Mouse (Mus musculus) embryonic facial prominence, embryonic 13.5 days (tissue): Measurements from ENCODE around the gene Tas2r124. TPM values are rescaled to one million over a fixed set of nuclear protein-coding genes. Genes with fewer than 3 reads are reported as not detected.

Experiments
- ATAC-seq: fragments of 200-750 bp; cut with Nextera tagmentation; 2 replicates; pipeline ENCODE4 v1.8.0; 2017; ENCODE audit warnings: low read depth; ENCODE audit not compliant: insufficient number of reproducible peaks, insufficient read depth, low FRiP score, low TSS enrichment
- H3K27ac ChIP-seq: fragments of 300-500 bp; sonication (generic); 2 replicates; pipeline ENCODE4 v1.5.1; 2015; ENCODE audit warnings: moderate library complexity, mild to moderate bottlenecking, inconsistent platforms
- H3K27me3 ChIP-seq: fragments of 300-500 bp; sonication (generic); 2 replicates; pipeline ENCODE4 v1.6.1; 2015; ENCODE audit warnings: mild to moderate bottlenecking, inconsistent platforms
- H3K36me3 ChIP-seq: fragments of 300-500 bp; sonication (generic); 2 replicates; pipeline ENCODE4 v1.6.1; 2015; ENCODE audit warnings: mild to moderate bottlenecking, inconsistent platforms
- H3K4me1 ChIP-seq: fragments of 300-500 bp; sonication (generic); 2 replicates; pipeline ENCODE4 v1.6.1; 2015; ENCODE audit warnings: inconsistent platforms
- H3K4me2 ChIP-seq: fragments of 300-500 bp; sonication (generic); 2 replicates; pipeline ENCODE4 v1.6.1; 2015; ENCODE audit warnings: moderate library complexity, mild to moderate bottlenecking, inconsistent platforms
- H3K4me3 ChIP-seq: fragments of 300-500 bp; sonication (generic); 2 replicates; pipeline ENCODE4 v1.5.1; 2015; ENCODE audit warnings: mild to moderate bottlenecking, inconsistent platforms
- H3K9ac ChIP-seq: fragments of 300-500 bp; sonication (generic); 2 replicates; pipeline ENCODE4 v1.6.1; 2015; ENCODE audit warnings: mild to moderate bottlenecking, inconsistent platforms
- H3K9me3 ChIP-seq: fragments of 300-500 bp; sonication (generic); 2 replicates; pipeline ENCODE4 v1.6.1; 2016; ENCODE audit warnings: inconsistent platforms
- WGBS: fragments of 180-500 bp; shearing (Covaris S2); methylation state at CpG from one replicate; pipeline ENCODE4 v1.1.7; 2015; ENCODE audit warnings: mixed read lengths; 5-methylcytosine and 5-hydroxymethylcytosine counted together
- polyA plus RNA-seq: library from polyadenylated mRNA; unstranded; fragments of >200 nt; fragmentation: Nextera tagmentation; extraction: Ambion mirVana; gene quantifications from 2 replicates; pipeline ENCODE4 v1.2.1, GENCODE M21; 2015

The Tas2r124 gene
- polyA plus RNA-seq, result not detected in 2 replicates

GRCm38 (mm10) chr6:132754430-132754829, at the start of gene Tas2r124:
Tas2r124 (plus strand) TSS chr6:132754730.
- H3K27me3 ChIP-seq, result no peaks in the 10 kb centered on the region
- H3K27ac ChIP-seq, result no peak within 1 kb of the TSS
- no peak within 1 kb of the TSS for H3K4me2 ChIP-seq
- no peak for ATAC-seq
- WGBS, result 70% methylated on average over 1 of the region's 1 CpGs
- H3K4me3 ChIP-seq, result no peak within 1 kb of the TSS
- H3K4me1 ChIP-seq, result no peaks in the 10 kb centered on the region
- H3K9me3 ChIP-seq, result no peaks in the 10 kb centered on the region
- no peaks in the 10 kb centered on the region for H3K36me3 ChIP-seq
- no peak within 1 kb of the TSS for H3K9ac ChIP-seq

GRCm38 (mm10) chr6:132711828-132712227, 42.7 kb upstream of the Tas2r124 start, which contains the start of gene Tas2r122:
Tas2r122 (minus strand) TSS chr6:132711928.
- H3K36me3 ChIP-seq, result no peaks in the 10 kb centered on the region
- ATAC-seq, result no peak
- no peak within 1 kb of the TSS for H3K9ac ChIP-seq
- 84% methylated on average over 3 of the region's 3 CpGs for WGBS
- H3K4me3 ChIP-seq, result no peak within 1 kb of the TSS
- H3K4me1 ChIP-seq, result no peaks in the 10 kb centered on the region
- H3K9me3 ChIP-seq, result no peaks in the 10 kb centered on the region
- H3K27ac ChIP-seq, result no peak within 1 kb of the TSS
- H3K4me2 ChIP-seq, result no peak within 1 kb of the TSS
- H3K27me3 ChIP-seq, result no peaks in the 10 kb centered on the region

GRCm38 (mm10) chr6:132737935-132738334, 16.6 kb upstream of the Tas2r124 start, which contains the start of gene Tas2r115:
Tas2r115 (minus strand) TSS chr6:132738035.
- Histone ChIP-seq H3K36me3 (no peaks in the 10 kb centered on the region), H3K4me1 (no peaks in the 10 kb centered on the region), H3K27me3 (no peaks in the 10 kb centered on the region), H3K9ac (no peak within 1 kb of the TSS), H3K9me3 (no peaks in the 10 kb centered on the region), H3K27ac (no peak within 1 kb of the TSS), H3K4me2 (no peak within 1 kb of the TSS), H3K4me3 (no peak within 1 kb of the TSS)
- 69% methylated on average over 2 of the region's 2 CpGs for WGBS
- ATAC-seq, result no peak

DNA sequence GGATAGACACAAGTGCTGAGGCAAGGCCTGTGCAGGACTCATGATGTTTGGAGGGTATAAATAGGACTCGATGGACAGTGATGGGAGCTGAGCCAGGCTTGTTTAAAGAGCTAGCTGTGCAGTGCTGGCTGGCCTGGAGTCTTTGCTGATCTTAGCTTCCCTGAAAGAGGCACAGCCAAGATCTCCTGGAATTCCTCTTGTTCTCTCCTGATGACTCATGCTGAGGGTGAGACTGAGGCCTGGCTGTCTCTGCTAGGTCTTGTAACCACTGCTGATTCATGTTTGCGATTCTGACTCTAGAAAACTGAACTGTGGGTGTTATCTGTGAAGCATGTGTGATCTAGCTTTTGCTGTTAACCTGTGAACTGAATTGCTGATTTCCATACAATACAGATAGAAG, 4.3 kb upstream of the Tas2r124 start:
- Histone ChIP-seq H3K27ac (no peak overlapping the region), H3K27me3 (no peaks in the 10 kb centered on the region), H3K36me3 (no peaks in the 10 kb centered on the region), H3K9ac (no peak overlapping the region), H3K4me3 (no peak overlapping the region), H3K4me2 (no peak overlapping the region), H3K9me3 (no peaks in the 10 kb centered on the region), H3K4me1 (no peaks in the 10 kb centered on the region)
- ATAC-seq, result no peak
- WGBS, result 87% methylated on average over 2 of the region's 2 CpGs

- 96% methylated on average over 2 of the region's 2 CpGs for WGBS
- no peak for ATAC-seq
- no peak within 1 kb of the TSS for H3K4me3 ChIP-seq
- H3K36me3 ChIP-seq, result no peaks in the 10 kb centered on the region
- H3K4me1 ChIP-seq, result no peaks in the 10 kb centered on the region
- H3K9me3 ChIP-seq, result no peaks in the 10 kb centered on the region
- H3K4me2 ChIP-seq, result no peak within 1 kb of the TSS
- no peak within 1 kb of the TSS for H3K9ac ChIP-seq
- no peaks in the 10 kb centered on the region for H3K27me3 ChIP-seq
- no peak within 1 kb of the TSS for H3K27ac ChIP-seq
Observed at GRCm38 (mm10) chr6:132761831-132762230, 7.3 kb downstream of the Tas2r124 start, which contains the start of gene Tas2r102. Tas2r102 (plus strand) TSS chr6:132762131.

DNA sequence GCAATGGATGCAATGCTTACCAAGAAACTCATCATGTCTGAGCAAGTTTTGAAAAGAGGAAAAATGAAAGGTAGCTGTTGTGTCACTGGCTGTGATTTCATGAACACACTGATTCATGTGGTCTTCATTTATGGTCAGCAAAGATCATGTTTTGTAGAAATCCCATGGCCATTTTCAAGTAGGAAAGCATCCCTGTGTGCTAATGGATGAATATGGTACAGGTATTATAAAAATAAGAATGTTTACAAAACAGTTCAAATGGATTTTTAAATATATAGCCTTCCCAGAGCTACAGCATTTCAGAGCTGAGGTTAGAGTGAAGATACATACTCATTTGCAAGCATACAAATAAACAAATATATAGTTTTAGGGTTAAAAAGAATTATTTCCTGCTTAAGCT, 23.5 kb downstream of the Tas2r124 start, which contains the start of gene Tas2r136:
Tas2r136 (minus strand) TSS at position 101 of the 400 bp plus-strand sequence.
- Histone ChIP-seq H3K27ac (no peak within 1 kb of the TSS), H3K9ac (no peak within 1 kb of the TSS), H3K9me3 (no peaks in the 10 kb centered on the region), H3K27me3 (no peaks in the 10 kb centered on the region), H3K4me2 (no peak within 1 kb of the TSS), H3K36me3 (no peaks in the 10 kb centered on the region), H3K4me1 (no peaks in the 10 kb centered on the region), H3K4me3 (no peak within 1 kb of the TSS)
- ATAC-seq, result no peak

DNA sequence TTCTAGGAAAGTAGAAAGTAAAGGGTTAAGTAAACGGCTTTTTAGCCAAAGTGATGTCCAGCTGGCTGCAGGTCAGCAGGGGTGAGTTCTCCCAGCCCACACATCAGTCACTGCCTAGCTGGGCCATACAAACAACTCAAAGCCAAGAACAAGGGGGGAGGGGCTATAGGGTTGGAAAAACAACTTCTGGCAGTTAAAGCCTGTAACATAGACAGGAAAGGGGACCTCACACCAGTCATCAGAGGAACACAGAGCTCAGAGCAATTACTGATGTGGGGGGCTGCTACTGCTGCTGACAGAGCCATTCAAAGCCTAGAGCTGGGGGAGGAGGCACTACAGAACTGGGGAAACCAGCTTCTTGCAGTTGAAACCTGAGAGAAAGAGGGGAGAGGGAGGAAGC, 40.9 kb downstream of the Tas2r124 start:
- no peak overlapping the region for H3K9ac ChIP-seq
- no peak for ATAC-seq
- no peak overlapping the region for H3K4me3 ChIP-seq
- H3K9me3 ChIP-seq, result no peaks in the 10 kb centered on the region
- no peaks in the 10 kb centered on the region for H3K36me3 ChIP-seq
- no peak overlapping the region for H3K4me2 ChIP-seq
- no peaks in the 10 kb centered on the region for H3K27me3 ChIP-seq
- 28% methylated on average over 1 of the region's 1 CpGs for WGBS
- no peaks in the 10 kb centered on the region for H3K4me1 ChIP-seq
- no peak overlapping the region for H3K27ac ChIP-seq

DNA sequence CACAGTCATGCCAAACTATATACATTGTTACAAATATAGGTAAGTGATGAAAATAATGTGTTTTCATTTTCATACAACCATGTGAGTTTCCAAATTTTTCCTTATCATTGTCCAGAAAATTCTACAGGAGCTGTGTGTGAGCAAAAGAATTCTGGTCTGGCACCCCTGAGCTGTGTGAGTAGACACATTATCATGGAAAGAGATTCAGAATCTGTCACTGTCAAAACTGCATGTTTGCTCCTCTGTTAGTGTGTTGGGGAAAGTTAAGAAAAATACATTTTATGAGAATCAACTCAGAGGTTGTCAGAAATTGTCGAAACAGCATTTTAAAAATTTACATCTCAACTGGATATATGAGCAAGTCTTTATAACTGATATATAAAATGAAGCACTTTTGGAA, 48.0 kb downstream of the Tas2r124 start, which contains the start of gene Tas2r117:
Tas2r117 (plus strand) TSS at position 301 of the 400 bp plus-strand sequence.
- H3K4me1 ChIP-seq, result no peaks in the 10 kb centered on the region
- H3K4me3 ChIP-seq, result no peak within 1 kb of the TSS
- no peaks in the 10 kb centered on the region for H3K9me3 ChIP-seq
- WGBS, result 71% methylated on average over 1 of the region's 1 CpGs
- H3K9ac ChIP-seq, result no peak within 1 kb of the TSS
- H3K36me3 ChIP-seq, result no peaks in the 10 kb centered on the region
- no peak within 1 kb of the TSS for H3K27ac ChIP-seq
- no peak within 1 kb of the TSS for H3K4me2 ChIP-seq
- no peaks in the 10 kb centered on the region for H3K27me3 ChIP-seq
- no peak for ATAC-seq

Other genes with a start within 250 kb of the Tas2r124 start
- gene Prh1, start 184.9 kb upstream of the Tas2r124 start, polyA plus RNA-seq, result not detected in 2 replicates
- gene Prp2, start 158.8 kb upstream of the Tas2r124 start, polyA plus RNA-seq, result not detected in 2 replicates
- gene A630073D07Rik, start 103.2 kb upstream of the Tas2r124 start, polyA plus RNA-seq, result not detected in 2 replicates
- gene Tas2r120, start 97.8 kb upstream of the Tas2r124 start, polyA plus RNA-seq, result not detected in 2 replicates
- gene Tas2r121, start 53.7 kb upstream of the Tas2r124 start, polyA plus RNA-seq, result not detected in 2 replicates
- not detected in 2 replicates for gene Tas2r122, start 42.8 kb upstream of the Tas2r124 start, polyA plus RNA-seq
- gene Tas2r115, start 16.7 kb upstream of the Tas2r124 start, polyA plus RNA-seq, result not detected in 2 replicates
- not detected in 2 replicates for gene Tas2r102, start 7.4 kb downstream of the Tas2r124 start, polyA plus RNA-seq
- not detected in 2 replicates for gene Tas2r136, start 23.4 kb downstream of the Tas2r124 start, polyA plus RNA-seq
- not detected in 2 replicates for gene Tas2r117, start 48.1 kb downstream of the Tas2r124 start, polyA plus RNA-seq
- not detected in 2 replicates for gene Tas2r123, start 92.4 kb downstream of the Tas2r124 start, polyA plus RNA-seq
- not detected in 2 replicates for gene Tas2r116, start 100.7 kb downstream of the Tas2r124 start, polyA plus RNA-seq
- gene Tas2r110, start 113.3 kb downstream of the Tas2r124 start, polyA plus RNA-seq, result not detected in 2 replicates
- not detected in 2 replicates for gene Tas2r113, start 138.3 kb downstream of the Tas2r124 start, polyA plus RNA-seq
- not detected in 2 replicates for gene Tas2r125, start 154.9 kb downstream of the Tas2r124 start, polyA plus RNA-seq
- gene Tas2r129, start 196.4 kb downstream of the Tas2r124 start, polyA plus RNA-seq, result not detected in 2 replicates
- not detected in 2 replicates for gene Tas2r131, start 203.2 kb downstream of the Tas2r124 start, polyA plus RNA-seq
- not detected in 2 replicates for gene Tas2r109, start 226.2 kb downstream of the Tas2r124 start, polyA plus RNA-seq